Mouse (Mus musculus) MEL (cell line): ENCODE measurements around the gene Mrm2. TPM values are rescaled to one million over a fixed set of nuclear protein-coding genes. Genes with fewer than 3 reads are reported as not detected.

Experiments used
- DNase-seq: peaks from one replicate; pipeline ENCODE4 v3.0.0; 2011; ENCODE audit warnings: low read depth, low spot score
- H3K27ac ChIP-seq: 2 replicates; pipeline ENCODE4 v1.5.1; 2012; ENCODE audit warnings: low read depth, mild to moderate bottlenecking, control low read depth, low read length, moderate library complexity; ENCODE audit not compliant: control insufficient read depth
- H3K27me3 ChIP-seq, 2 experiments: fragments of 150-350 bp in 1 of 2; sonication (generic) in 1 of 2; 2 replicates each; pipeline ENCODE4 v1.6.1; 2012; ENCODE audit warnings: low read length in 2 of 2, mild to moderate bottlenecking in 2 of 2, improper control_type of control experiment in 1 of 2, moderate library complexity in 1 of 2; ENCODE audit not compliant: insufficient read depth in 2 of 2, control insufficient read depth in 1 of 2
- H3K36me3 ChIP-seq, 2 experiments: 2 replicates each; pipeline ENCODE4 v1.6.1; 2012 to 2014; ENCODE audit warnings: low read length in 2 of 2, improper control_type of control experiment in 1 of 2, inconsistent platforms in 1 of 2, mild to moderate bottlenecking in 1 of 2; ENCODE audit not compliant: insufficient read depth in 2 of 2, control insufficient read depth in 1 of 2
- H3K4me1 ChIP-seq, 2 experiments: fragments of 150-350 bp in 1 of 2; sonication (generic) in 1 of 2; 2 replicates each; pipeline ENCODE4 v1.6.1; 2012; ENCODE audit warnings: low read length in 2 of 2, improper control_type of control experiment in 1 of 2, mild to moderate bottlenecking in 1 of 2; ENCODE audit not compliant: insufficient read depth in 2 of 2, control insufficient read depth in 1 of 2
- H3K4me3 ChIP-seq, 2 experiments: fragments of 150-350 bp in 1 of 2; sonication (generic) in 1 of 2; 2 replicates each; pipeline ENCODE4 v1.5.1; 2012; ENCODE audit warnings: low read depth in 2 of 2, low read length in 2 of 2, mild to moderate bottlenecking in 2 of 2, moderate library complexity in 2 of 2, control low read depth in 1 of 2, improper control_type of control experiment in 1 of 2; ENCODE audit not compliant: control insufficient read depth in 1 of 2, insufficient read depth in 1 of 2
- H3K79me2 ChIP-seq: 2 replicates; pipeline ENCODE4 v1.6.1; 2012; ENCODE audit warnings: mild to moderate bottlenecking, low read length, moderate library complexity; ENCODE audit not compliant: control insufficient read depth, poor library complexity, insufficient read depth
- H3K9ac ChIP-seq: 2 replicates; pipeline ENCODE4 v1.6.1; 2012; ENCODE audit warnings: low read depth, mild to moderate bottlenecking, control low read depth, low read length, moderate library complexity; ENCODE audit not compliant: control insufficient read depth, poor library complexity, severe bottlenecking
- H3K9me3 ChIP-seq: fragments of 150-350 bp; sonication (generic); replicated peaks from 2 replicates; pipeline ENCODE4 v1.6.1; 2012; ENCODE audit warnings: mild to moderate bottlenecking, low read length, improper control_type of control experiment, moderate library complexity; ENCODE audit not compliant: insufficient read depth
- BHLHE40 ChIP-seq: IDR thresholded peaks from 2 replicates; pipeline ENCODE4 v1.6.1; 2012; ENCODE audit warnings: low read depth, mild to moderate bottlenecking, inconsistent platforms, low read length, improper control_type of control experiment, borderline replicate concordance
- CTCF ChIP-seq, 3 experiments: IDR thresholded peaks in 2 of 3; conservative IDR thresholded peaks in 1 of 3; 2 replicates each; pipeline ENCODE4 v1.5.1; 2011 to 2012; ENCODE audit warnings: low read length in 3 of 3, low read depth in 2 of 3, mild to moderate bottlenecking in 2 of 3, improper control_type of control experiment in 1 of 3, inconsistent platforms in 1 of 3, mixed read lengths in 1 of 3, moderate library complexity in 1 of 3; ENCODE audit not compliant: control insufficient read depth in 1 of 3, insufficient read depth in 1 of 3, poor library complexity in 1 of 3, severe bottlenecking in 1 of 3
- ELF1 ChIP-seq: IDR thresholded peaks from 2 replicates; pipeline ENCODE4 v1.6.1; 2014; ENCODE audit warnings: low read depth, mild to moderate bottlenecking, inconsistent platforms, low read length, improper control_type of control experiment, moderate library complexity
- ETS1 ChIP-seq: IDR thresholded peaks from 2 replicates; pipeline ENCODE4 v1.6.1; 2012; ENCODE audit warnings: low read depth, mild to moderate bottlenecking, inconsistent platforms, low read length, improper control_type of control experiment, moderate library complexity
- GABPA ChIP-seq: IDR thresholded peaks from 2 replicates; pipeline ENCODE4 v1.6.1; 2012; ENCODE audit warnings: low read depth, mild to moderate bottlenecking, inconsistent platforms, low read length, improper control_type of control experiment, moderate library complexity
- GATA1 ChIP-seq: IDR thresholded peaks from 2 replicates; pipeline ENCODE4 v1.6.1; 2011; ENCODE audit warnings: low read depth, low read length, improper control_type of control experiment
- JUND ChIP-seq: IDR thresholded peaks from 2 replicates; pipeline ENCODE4 v1.6.1; 2011; ENCODE audit warnings: low read depth, mild to moderate bottlenecking, improper control_type of control experiment, low read length
- MAZ ChIP-seq: IDR thresholded peaks from 2 replicates; pipeline ENCODE4 v1.6.1; 2012; ENCODE audit warnings: low read depth, mild to moderate bottlenecking, inconsistent platforms, low read length, improper control_type of control experiment
- NRF1 ChIP-seq: IDR thresholded peaks from 2 replicates; pipeline ENCODE4 v1.6.1; 2014; ENCODE audit warnings: low read depth, mild to moderate bottlenecking, inconsistent platforms, low read length, improper control_type of control experiment, moderate library complexity; ENCODE audit not compliant: poor library complexity, insufficient read depth, severe bottlenecking
- POLR2AphosphoS5 ChIP-seq: IDR thresholded peaks from 2 replicates; pipeline ENCODE4 v1.6.1; 2012; ENCODE audit warnings: low read depth, borderline replicate concordance, mild to moderate bottlenecking, inconsistent platforms, low read length, moderate library complexity, mixed read lengths
- SMC3 ChIP-seq: IDR thresholded peaks from 2 replicates; pipeline ENCODE4 v1.6.1; 2011; ENCODE audit warnings: low read depth, low read length, improper control_type of control experiment
- TBP ChIP-seq: IDR thresholded peaks from 2 replicates; pipeline ENCODE4 v1.8.0; 2011; ENCODE audit warnings: low read depth, low read length, improper control_type of control experiment
- USF2 ChIP-seq, 2 experiments: IDR thresholded peaks; 2 replicates each; pipeline ENCODE4 v1.6.1; 2011 to 2012; ENCODE audit warnings: improper control_type of control experiment in 2 of 2, low read length in 2 of 2, borderline replicate concordance in 1 of 2, inconsistent platforms in 1 of 2, low read depth in 1 of 2, mild to moderate bottlenecking in 1 of 2; ENCODE audit not compliant: insufficient read depth in 1 of 2
- polyA plus RNA-seq, 2 experiments: library from polyadenylated mRNA; stranded (reverse) in 1 of 2; unstranded in 1 of 2; fragments of >175 nt in 1 of 2; fragments of >200 nt in 1 of 2; gene quantifications; 2 replicates each; pipeline versions ENCODE4 v1.2.1 to v1.2.4; 2012; ENCODE audit warnings: low replicate concordance in 2 of 2, low read depth in 1 of 2; ENCODE audit not compliant: insufficient read length in 2 of 2, insufficient read depth in 1 of 2, missing spikeins in 1 of 2
- total RNA-seq: library from RNA; depleted of rRNA; stranded (reverse); fragments of 300-350 nt; gene quantifications from 2 replicates; pipeline ENCODE4 v1.2.3, GENCODE M21; 2012

The Mrm2 gene
- total and polyA plus RNA-seq, 3 experiments: 14.1 to 15.3 TPM; not detected in 1

GRCm38 (mm10) chr5:140364415-140364814 is 32.7 kb upstream of the Mrm2 start:
- H3K27ac ChIP-seq: no peak overlapping the region
- H3K9ac ChIP-seq: no peak overlapping the region
- DNase-seq: no peak
- peaks cover 0 to 3% of the 10 kb centered on the region in 2 experiments; a peak in 1 of 4 replicates for H3K36me3 ChIP-seq
- no peaks in the 10 kb centered on the region for H3K9me3 ChIP-seq
- TF ChIP-seq POLR2AphosphoS5 (no peak), ELF1 (no peak), JUND (no peak), BHLHE40 (no peak), GABPA (no peak), CTCF (IDR thresholded peaks at IDR 0.05 in 2 of 3, conservative IDR thresholded peaks at IDR 0.05 in 1 of 3; ENCODE audit: control insufficient read depth in 1 of 3, insufficient read depth in 1 of 3, low read depth in 2 of 3, low read length in 3 of 3, poor library complexity in 1 of 3, severe bottlenecking in 1 of 3) (no peak), TBP (no peak), SMC3 (no peak), USF2 (IDR thresholded peaks at IDR 0.05; ENCODE audit: borderline replicate concordance in 1 of 2, insufficient read depth in 1 of 2, low read depth in 1 of 2, low read length in 2 of 2) (no peak), GATA1 (no peak)
- TF ChIP-seq, all 39 proteins: peak for 0
- Histone ChIP-seq H3K4me1 (no peaks in the 10 kb centered on the region), H3K27me3 (no peaks in the 10 kb centered on the region), H3K4me3 (no peak overlapping the region), H3K79me2 (0 out of 2 replicates have a peak, but pooled peaks cover 1% of the 10 kb centered on the region)

- no peak for TF ChIP-seq ETS1
- no peak for TF ChIP-seq MAZ
- TF ChIP-seq USF2 (IDR thresholded peaks at IDR 0.05; ENCODE audit: borderline replicate concordance in 1 of 2, insufficient read depth in 1 of 2, low read depth in 1 of 2, low read length in 2 of 2): no peak
- no peak for TF ChIP-seq POLR2AphosphoS5
- no peak for TF ChIP-seq NRF1
- no peak for DNase-seq
- no peak overlapping the region for H3K27ac ChIP-seq
- no peak overlapping the region for H3K9ac ChIP-seq
- H3K4me1 ChIP-seq: no peaks in the 10 kb centered on the region
- no peak overlapping the region for H3K4me3 ChIP-seq
- no peaks in the 10 kb centered on the region for H3K79me2 ChIP-seq
- peaks cover 0 to 3% of the 10 kb centered on the region in 2 experiments; a peak in 2 of 4 replicates for H3K36me3 ChIP-seq
- H3K9me3 ChIP-seq: no peaks in the 10 kb centered on the region
- no peaks in the 10 kb centered on the region for H3K27me3 ChIP-seq
Observed at GRCm38 (mm10) chr5:140359930-140360674, 28.4 kb upstream of the Mrm2 start.
